Mouse (Mus musculus): ENCODE data around the gene Hdhd3.

DNA sequence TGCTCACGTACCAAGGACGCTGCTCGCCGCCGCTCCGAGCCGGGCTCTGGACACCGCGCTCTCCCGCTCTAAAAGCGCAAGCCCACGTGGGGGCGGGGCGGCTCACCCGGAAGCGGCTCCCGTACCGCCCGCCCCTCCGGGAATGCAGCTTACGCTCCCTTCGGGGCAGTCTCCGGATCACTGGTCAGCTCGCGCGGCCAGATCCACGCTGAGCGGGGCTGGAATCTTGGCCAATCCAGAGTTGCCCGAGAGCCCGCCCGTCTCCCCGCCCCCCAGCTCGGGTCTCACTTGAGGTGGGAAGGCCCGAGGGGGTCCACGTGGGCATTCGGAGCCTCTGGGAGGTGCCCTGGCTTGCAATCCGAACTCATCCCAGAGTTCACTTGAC is 16.6 kb upstream of the Hdhd3 start, which contains the start of gene Alad:
- TF ChIP-seq CTCF (IDR thresholded peaks at IDR 0.05; ENCODE audit: borderline replicate concordance, insufficient read depth, low read length) (no peak), POLR2A (IDR thresholded peaks at IDR 0.05; ENCODE audit: low read depth, low read length) (peak; percentile 80; the same call in 1 of the 2 replicates)
